Mouse (Mus musculus) embryonic facial prominence, embryonic 11.5 days (tissue): ENCODE measurements at regions not wholly inside any gene's neighbourhood (a gene's known extent, or its start where the extent isn't known, plus 50 kb on each side); places are given as distances from the start of the nearest gene placed in this dataset.

Experiments used
- ATAC-seq: fragments of 200-750 bp; cut with Nextera tagmentation; replicated peaks from 2 replicates; pipeline ENCODE4 v1.8.0; 2017; ENCODE audit warnings: low read depth; ENCODE audit not compliant: insufficient number of reproducible peaks, low FRiP score, low TSS enrichment
- DNase-seq: peaks from one replicate; pipeline ENCODE4 v3.0.0-alpha.2; 2015; ENCODE audit warnings: low spot score
- H3K27ac ChIP-seq: fragments of 300-500 bp; sonication (generic); replicated peaks from 2 replicates; pipeline ENCODE4 v1.5.1; 2014; ENCODE audit warnings: mild to moderate bottlenecking, low read depth, low read length, control low read depth
- H3K27me3 ChIP-seq: fragments of 300-500 bp; sonication (generic); 2 replicates; pipeline ENCODE4 v1.6.1; 2014; ENCODE audit warnings: mild to moderate bottlenecking, low read length, moderate library complexity, mixed read lengths; ENCODE audit not compliant: control insufficient read depth, insufficient read depth
- H3K36me3 ChIP-seq: fragments of 300-500 bp; sonication (generic); replicated peaks from 2 replicates; pipeline ENCODE4 v1.6.1; 2014; ENCODE audit warnings: low read depth, mild to moderate bottlenecking, low read length, moderate library complexity, mixed read lengths; ENCODE audit not compliant: control insufficient read depth, insufficient read depth
- H3K4me1 ChIP-seq: fragments of 300-500 bp; sonication (generic); 2 replicates; pipeline ENCODE4 v1.6.1; 2014; ENCODE audit warnings: low read length, mixed read lengths; ENCODE audit not compliant: control insufficient read depth, insufficient read depth
- H3K4me2 ChIP-seq: fragments of 300-500 bp; sonication (generic); 2 replicates; pipeline ENCODE4 v1.6.1; 2014; ENCODE audit warnings: low read depth, mild to moderate bottlenecking, control low read depth, low read length, moderate library complexity
- H3K4me3 ChIP-seq: fragments of 300-500 bp; sonication (generic); 2 replicates; pipeline ENCODE4 v1.5.1; 2014; ENCODE audit warnings: low read depth, low read length, control low read depth
- H3K9ac ChIP-seq: fragments of 300-500 bp; sonication (generic); replicated peaks from 2 replicates; pipeline ENCODE4 v1.6.1; 2014; ENCODE audit warnings: mild to moderate bottlenecking, control low read depth, low read length
- H3K9me3 ChIP-seq: fragments of 300-500 bp; sonication (generic); replicated peaks from 2 replicates; pipeline ENCODE4 v1.6.1; 2016; ENCODE audit warnings: mild to moderate bottlenecking, low read length, inconsistent platforms, mixed read lengths; ENCODE audit not compliant: control insufficient read depth
- WGBS: fragments of 180-500 bp; shearing (Covaris S2); extraction: QIAGEN DNeasy Blood & Tissue Kit; methylation state at CpG from one replicate; pipeline ENCODE4 v1.1.7; 2014; 5-methylcytosine and 5-hydroxymethylcytosine counted together

- Histone ChIP-seq H3K27me3 (no peaks in the 10 kb centered on the region), H3K9ac (no peak overlapping the region), H3K4me1 (no peaks in the 10 kb centered on the region), H3K27ac (no peak overlapping the region), H3K9me3 (no peaks in the 10 kb centered on the region), H3K4me2 (no peak overlapping the region), H3K4me3 (no peak overlapping the region), H3K36me3 (no peaks in the 10 kb centered on the region)
- DNase-seq (no peak), ATAC-seq (no peak)
- 59% methylated on average over 8 of the region's 8 CpGs for WGBS
These were observed 367.2 kb upstream of the Smim15 start for GRCm38 (mm10) chr13:107677091-107677470.

- H3K4me1 ChIP-seq, result no peaks in the 10 kb centered on the region
- peak overlapping the region; percentile 13; the same call in 1 of the 2 replicates for H3K9ac ChIP-seq
- DNase-seq (peak; percentile 44), ATAC-seq (peak; percentile 37; the same call in 1 of the 2 replicates)
- no peaks in the 10 kb centered on the region for H3K36me3 ChIP-seq
- H3K4me3 ChIP-seq, result no peak overlapping the region
- WGBS, result 10% methylated on average over 9 of the region's 9 CpGs
- no peaks in the 10 kb centered on the region for H3K9me3 ChIP-seq
- no peak overlapping the region for H3K27ac ChIP-seq
- no peak overlapping the region for H3K4me2 ChIP-seq
- H3K27me3 ChIP-seq, result no peaks in the 10 kb centered on the region
These were observed 367.7 kb upstream of the Smim15 start for GRCm38 (mm10) chr13:107676310-107677090.

GRCm38 (mm10) chr13:107672166-107672565, 372.1 kb upstream of the Smim15 start:
- Histone ChIP-seq H3K36me3 (no peaks in the 10 kb centered on the region), H3K9me3 (no peaks in the 10 kb centered on the region), H3K27ac (no peak overlapping the region), H3K27me3 (no peaks in the 10 kb centered on the region), H3K4me3 (no peak overlapping the region), H3K9ac (no peak overlapping the region), H3K4me1 (no peaks in the 10 kb centered on the region), H3K4me2 (no peak overlapping the region)
- 78% methylated on average over 5 of the region's 5 CpGs for WGBS
- no peak for DNase-seq
- ATAC-seq, result no peak

- ATAC-seq (no peak), DNase-seq (no peak)
- no peak overlapping the region for H3K9ac ChIP-seq
- WGBS, result 58% methylated on average over 4 of the region's 5 CpGs
- 0 out of 2 replicates have a peak, but pooled peaks cover under 1% of the 10 kb centered on the region for H3K27me3 ChIP-seq
- no peaks in the 10 kb centered on the region for H3K9me3 ChIP-seq
- no peak overlapping the region for H3K4me3 ChIP-seq
- H3K27ac ChIP-seq, result no peak overlapping the region
- H3K4me1 ChIP-seq, result no peaks in the 10 kb centered on the region
- no peaks in the 10 kb centered on the region for H3K36me3 ChIP-seq
- H3K4me2 ChIP-seq, result no peak overlapping the region
These were observed 375.7 kb upstream of the Smim15 start for GRCm38 (mm10) chr13:107668509-107668908.

GRCm38 (mm10) chr13:107665775-107666174, 378.5 kb upstream of the Smim15 start:
- 89% methylated on average over 6 of the region's 6 CpGs for WGBS
- Histone ChIP-seq H3K4me1 (no peaks in the 10 kb centered on the region), H3K27me3 (peaks cover 2% of the 10 kb centered on the region; the same call in 1 of the 2 replicates), H3K4me2 (no peak overlapping the region), H3K9me3 (no peaks in the 10 kb centered on the region), H3K4me3 (no peak overlapping the region), H3K36me3 (no peaks in the 10 kb centered on the region), H3K27ac (no peak overlapping the region), H3K9ac (no peak overlapping the region)
- DNase-seq (no peak), ATAC-seq (no peak)

- no peaks in the 10 kb centered on the region for H3K9me3 ChIP-seq
- no peak overlapping the region for H3K9ac ChIP-seq
- DNase-seq (no peak), ATAC-seq (no peak)
- H3K4me3 ChIP-seq, result no peak overlapping the region
- H3K27me3 ChIP-seq, result peaks cover 2% of the 10 kb centered on the region; the same call in 1 of the 2 replicates
- 46% methylated on average over 8 of the region's 8 CpGs for WGBS
- no peaks in the 10 kb centered on the region for H3K36me3 ChIP-seq
- no peaks in the 10 kb centered on the region for H3K4me1 ChIP-seq
- H3K4me2 ChIP-seq, result no peak overlapping the region
- H3K27ac ChIP-seq, result no peak overlapping the region
These were observed 380.0 kb upstream of the Smim15 start for GRCm38 (mm10) chr13:107664197-107664596.

- H3K36me3 ChIP-seq, result no peaks in the 10 kb centered on the region
- no peak overlapping the region for H3K27ac ChIP-seq
- no peak overlapping the region for H3K4me2 ChIP-seq
- peaks cover 2% of the 10 kb centered on the region; the same call in 1 of the 2 replicates for H3K27me3 ChIP-seq
- no peak; the same call in 1 of the 2 replicates for ATAC-seq
- H3K9ac ChIP-seq, result no peak overlapping the region
- DNase-seq, result peak; percentile 15
- WGBS, result 15% methylated on average over 12 of the region's 12 CpGs
- no peaks in the 10 kb centered on the region for H3K9me3 ChIP-seq
- H3K4me1 ChIP-seq, result no peaks in the 10 kb centered on the region
- H3K4me3 ChIP-seq, result no peak overlapping the region
These were observed 380.5 kb upstream of the Smim15 start for GRCm38 (mm10) chr13:107663745-107664144.

- no peak for DNase-seq
- Histone ChIP-seq H3K9ac (no peak overlapping the region), H3K36me3 (no peaks in the 10 kb centered on the region), H3K4me2 (no peak overlapping the region), H3K9me3 (no peaks in the 10 kb centered on the region), H3K4me3 (no peak overlapping the region), H3K4me1 (no peaks in the 10 kb centered on the region), H3K27me3 (peaks cover 2% of the 10 kb centered on the region; the same call in 1 of the 2 replicates), H3K27ac (no peak overlapping the region)
- WGBS, result 27% methylated on average over 5 of the region's 5 CpGs
- ATAC-seq, result no peak
These were observed 382.8 kb upstream of the Smim15 start for GRCm38 (mm10) chr13:107661414-107661813.
